Mouse (Mus musculus) embryonic facial prominence, embryonic 14.5 days (tissue): Measurements from ENCODE around the gene Ncbp2. TPM values are rescaled to one million over a fixed set of nuclear protein-coding genes. Genes with fewer than 3 reads are reported as not detected.

ENCODE experiments used
- ATAC-seq: fragments of 200-750 bp; cut with Nextera tagmentation; 2 replicates; pipeline ENCODE4 v1.8.0; 2017; ENCODE audit warnings: low read depth, moderate number of reproducible peaks, moderate TSS enrichment
- DNase-seq: peaks from one replicate; pipeline ENCODE4 v3.0.0-alpha.2; 2015; ENCODE audit warnings: low spot score
- H3K27ac ChIP-seq: fragments of 300-500 bp; sonication (generic); replicated peaks from 2 replicates; pipeline ENCODE4 v1.5.1; 2014; ENCODE audit warnings: low read depth, mild to moderate bottlenecking, low read length, moderate library complexity
- H3K27me3 ChIP-seq: fragments of 300-500 bp; sonication (generic); replicated peaks from 2 replicates; pipeline ENCODE4 v1.6.1; 2014; ENCODE audit warnings: low read length; ENCODE audit not compliant: control insufficient read depth, insufficient read depth
- H3K36me3 ChIP-seq: fragments of 300-500 bp; sonication (generic); 2 replicates; pipeline ENCODE4 v1.6.1; 2014; ENCODE audit warnings: low read length, mixed read lengths; ENCODE audit not compliant: control insufficient read depth, insufficient read depth
- H3K4me1 ChIP-seq: fragments of 300-500 bp; sonication (generic); 2 replicates; pipeline ENCODE4 v1.6.1; 2014; ENCODE audit warnings: antibody characterized with exemption, low read length; ENCODE audit not compliant: control insufficient read depth, insufficient read depth
- H3K4me2 ChIP-seq: fragments of 300-500 bp; sonication (generic); 2 replicates; pipeline ENCODE4 v1.6.1; 2014; ENCODE audit warnings: low read depth, mild to moderate bottlenecking, low read length, moderate library complexity, mixed read lengths
- H3K4me3 ChIP-seq: fragments of 300-500 bp; sonication (generic); 2 replicates; pipeline ENCODE4 v1.5.1; 2014; ENCODE audit warnings: low read depth, mild to moderate bottlenecking, low read length
- H3K9ac ChIP-seq: fragments of 300-500 bp; sonication (generic); 2 replicates; pipeline ENCODE4 v1.6.1; 2014; ENCODE audit warnings: low read depth, mild to moderate bottlenecking, low read length, moderate library complexity, mixed read lengths
- H3K9me3 ChIP-seq: fragments of 300-500 bp; sonication (generic); 2 replicates; pipeline ENCODE4 v1.6.1; 2016; ENCODE audit warnings: low read length; ENCODE audit not compliant: control insufficient read depth
- WGBS: fragments of 180-500 bp; shearing (Covaris S2); extraction: QIAGEN DNeasy Blood & Tissue Kit; methylation state at CpG from one replicate; pipeline ENCODE4 v1.1.7; 2014; 5-methylcytosine and 5-hydroxymethylcytosine counted together
- polyA plus RNA-seq: library from polyadenylated mRNA; unstranded; fragments of >200 nt; fragmentation: Nextera tagmentation; extraction: Ambion mirVana; gene quantifications from 2 replicates; pipeline ENCODE4 v1.2.1, GENCODE M21; 2014

Ncbp2 gene
- polyA plus RNA-seq, 1 experiment from 2014 or later, result 96.3 TPM

GRCm38 (mm10) chr16:31932255-31932654, 16.1 kb upstream of the Ncbp2 start:
- no peak for DNase-seq
- Histone ChIP-seq H3K4me1 (0 out of 2 replicates have a peak, but pooled peaks cover 4% of the 10 kb centered on the region), H3K36me3 (no peaks in the 10 kb centered on the region), H3K9me3 (peaks cover 6% of the 10 kb centered on the region; the same call in 1 of the 2 replicates), H3K9ac (no peak overlapping the region), H3K27ac (no peak overlapping the region), H3K4me2 (peak overlapping the region; percentile 95; the same call in 1 of the 2 replicates), H3K4me3 (no peak overlapping the region), H3K27me3 (peaks cover 44% of the 10 kb centered on the region)
- no peak for ATAC-seq
- WGBS, result 59% methylated on average over 5 of the region's 5 CpGs

- ATAC-seq (peak; percentile 97), DNase-seq (peak; percentile 97)
- 2% methylated on average over 40 of the region's 50 CpGs for WGBS
- H3K4me2 ChIP-seq, result peak overlapping the region; percentile 95
- peak overlapping the region; percentile 65 for H3K9ac ChIP-seq
- peaks cover 44% of the 10 kb centered on the region for H3K27me3 ChIP-seq
- H3K36me3 ChIP-seq, result no peaks in the 10 kb centered on the region
- H3K9me3 ChIP-seq, result peaks cover 6% of the 10 kb centered on the region; the same call in 1 of the 2 replicates
- no peak overlapping the region; the same call in 1 of the 2 replicates for H3K27ac ChIP-seq
- H3K4me3 ChIP-seq, result peak overlapping the region; percentile 56
- 0 out of 2 replicates have a peak, but pooled peaks cover 4% of the 10 kb centered on the region for H3K4me1 ChIP-seq
These were observed 15.2 kb upstream of the Ncbp2 start for GRCm38 (mm10) chr16:31932840-31933697.

GRCm38 (mm10) chr16:31933751-31934549, 14.4 kb upstream of the Ncbp2 start, which contains the start of gene Pigz:
Gene Pigz (plus strand): TSS chr16:31933851.
- H3K27ac ChIP-seq, result no peak within 1 kb of the TSS; the same call in 1 of the 2 replicates
- H3K4me3 ChIP-seq, result peak within 1 kb of the TSS; percentile 56
- peak; percentile 15; the same call in 1 of the 2 replicates for ATAC-seq
- peak within 1 kb of the TSS; percentile 65 for H3K9ac ChIP-seq
- peaks cover 6% of the 10 kb centered on the region; the same call in 1 of the 2 replicates for H3K9me3 ChIP-seq
- H3K4me1 ChIP-seq, result 0 out of 2 replicates have a peak, but pooled peaks cover 4% of the 10 kb centered on the region
- peak within 1 kb of the TSS; percentile 95 for H3K4me2 ChIP-seq
- peaks cover 44% of the 10 kb centered on the region for H3K27me3 ChIP-seq
- DNase-seq, result peak; percentile 26
- 8% methylated on average over 42 of the region's 42 CpGs for WGBS
- no peaks in the 10 kb centered on the region for H3K36me3 ChIP-seq

- Histone ChIP-seq H3K9ac (no peak overlapping the region), H3K4me2 (peak overlapping the region; percentile 95), H3K4me3 (peak overlapping the region; percentile 35), H3K36me3 (no peaks in the 10 kb centered on the region), H3K27me3 (peaks cover 44% of the 10 kb centered on the region), H3K4me1 (0 out of 2 replicates have a peak, but pooled peaks cover 4% of the 10 kb centered on the region), H3K27ac (no peak overlapping the region), H3K9me3 (peaks cover 6% of the 10 kb centered on the region; the same call in 1 of the 2 replicates)
- ATAC-seq, result no peak
- DNase-seq, result no peak
- 18% methylated on average over 13 of the region's 13 CpGs for WGBS
These were observed 13.7 kb upstream of the Ncbp2 start for GRCm38 (mm10) chr16:31934550-31935010.

- peaks cover 6% of the 10 kb centered on the region; the same call in 1 of the 2 replicates for H3K9me3 ChIP-seq
- peak overlapping the region; percentile 36; the same call in 1 of the 2 replicates for H3K9ac ChIP-seq
- peaks cover 44% of the 10 kb centered on the region for H3K27me3 ChIP-seq
- peak overlapping the region; percentile 35 for H3K4me3 ChIP-seq
- H3K4me1 ChIP-seq, result 0 out of 2 replicates have a peak, but pooled peaks cover 4% of the 10 kb centered on the region
- H3K36me3 ChIP-seq, result no peaks in the 10 kb centered on the region
- DNase-seq (no peak), ATAC-seq (no peak)
- peak overlapping the region; percentile 95 for H3K4me2 ChIP-seq
- H3K27ac ChIP-seq, result no peak overlapping the region
- 5% methylated on average over 33 of the region's 36 CpGs for WGBS
These were observed 13.0 kb upstream of the Ncbp2 start for GRCm38 (mm10) chr16:31935091-31935979.

GRCm38 (mm10) chr16:31936568-31936967, 11.7 kb upstream of the Ncbp2 start:
- H3K9ac ChIP-seq, result no peak overlapping the region
- no peak overlapping the region for H3K4me2 ChIP-seq
- 78% methylated on average over 4 of the region's 4 CpGs for WGBS
- no peak overlapping the region for H3K27ac ChIP-seq
- H3K36me3 ChIP-seq, result no peaks in the 10 kb centered on the region
- ATAC-seq (no peak), DNase-seq (no peak)
- H3K4me3 ChIP-seq, result no peak overlapping the region
- H3K9me3 ChIP-seq, result peaks cover 6% of the 10 kb centered on the region; the same call in 1 of the 2 replicates
- peaks cover 37% of the 10 kb centered on the region for H3K27me3 ChIP-seq
- H3K4me1 ChIP-seq, result 0 out of 2 replicates have a peak, but pooled peaks cover 4% of the 10 kb centered on the region

GRCm38 (mm10) chr16:31938856-31939255, 9.5 kb upstream of the Ncbp2 start:
- Histone ChIP-seq H3K27ac (no peak overlapping the region), H3K4me3 (no peak overlapping the region), H3K36me3 (no peaks in the 10 kb centered on the region), H3K4me1 (0 out of 2 replicates have a peak, but pooled peaks cover 4% of the 10 kb centered on the region), H3K9me3 (peaks cover 6% of the 10 kb centered on the region; the same call in 1 of the 2 replicates), H3K4me2 (no peak overlapping the region), H3K27me3 (peaks cover 27% of the 10 kb centered on the region), H3K9ac (no peak overlapping the region)
- WGBS, result 69% methylated on average over 6 of the region's 6 CpGs
- no peak for ATAC-seq
- DNase-seq, result no peak
